Mouse (Mus musculus) brain, embryonic 18.5 days (tissue): Measurements from ENCODE around the gene Prph2.

Source experiments
- DNase-seq: peaks from one replicate; pipeline ENCODE4 v3.0.0-alpha.2; 2012; ENCODE audit warnings: low read depth, low spot score

The Prph2 gene

DNA sequence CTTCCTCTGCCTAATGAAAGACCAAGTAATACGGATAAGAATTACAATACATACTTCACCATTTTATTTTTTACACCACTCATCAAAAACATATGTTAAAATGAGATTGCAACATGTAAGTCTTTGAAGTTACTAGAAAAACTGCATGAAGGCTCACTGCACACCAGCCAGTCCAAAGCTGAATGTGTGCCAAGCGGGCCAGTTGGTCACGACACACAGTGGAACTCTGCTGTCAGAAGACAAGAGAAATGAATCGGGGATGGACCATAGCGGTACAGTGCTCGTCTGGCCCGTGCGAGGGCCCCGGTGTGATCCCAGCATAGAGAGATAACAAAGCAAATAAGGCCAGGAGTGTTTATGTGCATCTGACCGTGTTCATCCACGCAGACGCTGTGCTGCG lies 52.9 kb downstream of the Prph2 start:
- no peak for DNase-seq

DNA sequence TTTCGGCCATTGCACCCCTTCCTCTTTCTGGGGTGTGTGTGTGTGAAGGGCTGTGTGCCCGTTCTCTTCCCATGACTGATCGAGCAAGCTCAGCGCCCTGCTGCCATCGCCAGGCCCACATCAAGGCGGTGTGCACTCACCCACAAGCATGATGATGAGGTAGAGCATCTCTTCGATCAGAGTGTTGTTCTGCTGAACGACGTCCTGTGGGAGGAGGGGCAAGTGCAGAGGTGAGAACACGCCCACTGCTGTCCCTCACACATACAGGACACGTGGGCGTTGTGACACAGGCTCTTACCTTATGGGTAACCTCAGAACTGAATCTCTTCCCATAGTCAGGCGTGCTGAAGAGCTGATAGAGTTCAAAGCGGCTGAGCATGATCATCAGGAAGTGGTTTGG lies 56.6 kb downstream of the Prph2 start:
- no peak for DNase-seq

DNA sequence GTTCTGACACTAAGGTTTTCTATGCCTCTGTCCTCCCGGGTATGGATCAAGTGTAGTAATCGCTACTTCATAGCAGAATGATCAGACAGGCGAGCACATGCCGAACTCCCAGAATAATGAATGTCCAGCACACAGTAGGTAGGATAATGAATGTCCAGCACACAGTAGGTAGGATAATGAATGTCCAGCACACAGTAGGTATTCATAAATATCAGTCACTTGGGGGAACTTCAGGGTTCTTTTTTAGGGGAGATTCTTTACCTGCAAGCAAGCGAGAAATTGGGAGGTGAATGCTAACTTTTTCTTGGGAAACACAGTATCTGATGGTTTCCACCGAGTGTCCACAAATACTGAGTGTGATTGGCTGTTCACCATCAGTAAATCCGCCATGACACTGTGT lies 62.3 kb downstream of the Prph2 start:
- DNase-seq: no peak
